Mouse (Mus musculus) left cerebral cortex, postnatal 36 days (tissue): ENCODE results near the gene Zfp105. TPM values are rescaled to one million over a fixed set of nuclear protein-coding genes. Genes with fewer than 3 reads are reported as not detected.

Source experiments
- DNase-seq, 2 experiments: peaks; one replicate each; pipeline ENCODE4 v3.0.0; 2021 to 2022; ENCODE audit warnings: low spot score in 2 of 2, mixed read lengths in 1 of 2
- intact Hi-C: fragments of 180-260 bp; cut with DNase I; formaldehyde crosslinking; loops from one replicate; pipeline ENCODE4 v1.15.1; 2025
- total RNA-seq, 2 experiments: library from RNA; stranded (reverse); gene quantifications; 2 replicates each; pipeline ENCODE4 v1.2.3; 2021

The Zfp105 gene
- total RNA-seq, result 1 to 10 TPM; 7.2 to 8.7 TPM

DNA sequence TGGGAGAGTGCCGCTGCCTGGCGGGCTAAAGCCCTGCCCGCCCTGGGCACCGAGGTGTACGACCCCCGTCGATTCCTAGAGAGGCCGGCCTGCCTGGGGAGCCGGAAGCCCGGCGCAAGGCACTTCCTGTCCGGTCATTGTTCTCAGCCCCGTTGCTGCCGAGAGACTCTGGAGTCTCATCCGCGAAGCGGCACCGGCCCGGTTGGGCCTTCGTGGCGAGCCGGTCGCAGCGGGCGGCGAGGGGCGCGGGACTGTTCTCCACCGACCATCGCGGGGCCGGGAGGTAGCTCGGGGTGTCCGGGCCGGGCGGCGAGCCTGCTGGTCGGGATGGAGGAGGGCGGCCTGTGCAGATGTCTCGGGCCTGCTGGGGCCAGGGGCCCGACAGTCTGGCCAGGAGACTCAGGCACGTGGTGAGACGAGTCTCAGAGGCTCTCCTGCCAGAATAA lies at the start of gene Zfp105:
TSS of gene Zfp105 (plus strand) at position 137 of the 446 bp plus-strand sequence.
- peak; percentile 68 to 74 for DNase-seq
- intact Hi-C loops, result no loop called here

DNA sequence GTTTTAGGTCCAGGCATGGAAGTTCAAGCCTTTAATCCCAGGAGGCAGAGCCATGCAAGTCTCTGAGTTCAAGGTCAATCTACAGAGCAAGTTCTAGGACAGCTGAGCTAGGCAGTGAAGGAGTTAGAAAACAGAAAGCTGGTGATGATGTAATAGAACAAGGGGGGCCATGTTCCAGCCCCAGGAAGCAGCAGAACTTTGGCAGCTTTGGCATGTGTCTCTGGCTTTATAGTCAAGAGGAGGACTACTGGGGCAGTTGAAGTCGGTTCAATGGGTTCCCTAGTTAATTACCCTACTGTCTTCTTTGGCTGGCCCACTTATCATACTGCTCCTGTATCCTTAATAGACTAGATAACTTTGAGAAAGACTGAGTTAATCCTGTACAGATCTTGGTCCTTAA lies 48.2 kb upstream of the Zfp105 start:
- no peak for DNase-seq
- intact Hi-C loops, result no loop called here

DNA sequence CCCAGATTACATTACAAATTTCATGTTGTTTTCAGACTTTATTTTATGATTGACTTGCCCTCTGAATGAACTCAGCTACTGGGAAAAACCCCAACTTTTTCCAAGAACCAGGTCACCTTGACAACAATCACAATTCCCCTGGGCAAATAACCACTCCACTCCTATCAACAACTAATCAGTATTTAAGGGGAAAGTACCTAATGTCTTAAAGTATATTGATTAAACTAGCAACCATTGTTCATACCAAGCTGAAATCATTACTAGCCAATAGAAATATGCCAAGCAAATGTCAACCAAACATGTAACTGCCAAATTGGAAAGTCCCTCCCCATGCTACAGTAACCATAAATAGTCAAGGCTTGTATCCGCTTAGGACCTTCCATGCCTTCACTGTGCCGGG lies 47.7 kb upstream of the Zfp105 start:
- no peak for DNase-seq
- intact Hi-C loops, result no loop called here

DNA sequence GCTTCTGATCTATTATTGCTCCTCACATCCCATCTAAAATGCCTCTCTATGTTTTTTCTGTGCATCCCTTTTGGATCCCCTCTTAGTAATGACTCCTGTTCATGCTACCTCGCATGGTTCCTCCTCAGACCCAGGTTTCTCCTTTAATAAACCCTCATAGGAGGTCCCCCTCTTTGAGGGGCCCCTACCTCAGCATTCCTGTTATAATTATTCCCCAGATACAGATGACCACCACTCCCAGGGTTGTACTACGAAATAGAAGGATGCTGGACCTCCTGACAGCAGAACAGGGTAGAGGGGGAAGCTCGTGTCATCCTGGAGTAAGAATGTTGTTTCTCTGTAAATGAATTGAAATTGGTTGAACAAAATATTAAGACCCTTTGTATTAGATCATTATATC lies 37.5 kb upstream of the Zfp105 start, which contains the start of gene Zkscan7:
TSS of gene Zkscan7 (plus strand) at position 301 of the 400 bp plus-strand sequence.
- intact Hi-C loops, result no loop called here
- DNase-seq, result no peak

DNA sequence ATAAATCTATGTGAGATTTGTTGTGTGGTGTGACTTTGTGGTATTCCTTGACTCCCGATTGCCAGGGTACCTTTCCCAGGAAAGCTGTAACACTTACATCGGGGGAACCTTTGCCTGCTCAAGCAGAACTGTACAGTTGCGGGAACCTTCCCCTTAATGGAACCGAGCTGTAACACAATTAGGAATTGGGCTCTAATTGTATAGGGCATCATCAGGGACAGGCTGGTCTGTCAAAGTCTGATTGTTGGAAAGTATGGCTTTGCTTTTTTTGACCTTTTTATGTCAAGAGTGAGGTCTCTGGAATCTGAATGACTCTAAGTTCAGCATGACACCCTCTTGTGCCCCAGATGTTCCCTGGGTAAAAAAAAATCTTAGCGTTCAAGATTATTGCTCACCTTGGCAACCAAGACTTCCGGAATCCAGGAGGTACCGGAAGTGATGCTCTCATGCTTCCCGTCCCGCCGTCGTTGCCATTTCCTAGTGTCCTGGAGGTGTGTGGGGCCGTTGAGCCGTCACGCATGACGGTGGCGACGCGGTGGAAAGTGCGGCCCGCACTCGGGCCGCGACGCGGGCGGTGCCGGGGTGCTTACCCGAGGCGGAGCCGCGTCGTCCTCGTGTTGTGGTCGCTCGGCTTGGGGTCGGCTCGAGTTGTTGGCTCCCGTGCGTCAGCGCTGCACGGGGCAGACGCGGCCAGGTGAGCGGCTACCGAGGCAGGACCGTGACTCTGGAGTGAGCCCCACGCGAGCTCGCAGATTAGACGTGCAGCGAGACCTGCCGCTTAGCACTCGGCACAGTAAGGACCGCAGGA lies 36.3 kb upstream of the Zfp105 start:
- DNase-seq, result peak; percentile 63 to 66
- intact Hi-C loops, result no loop called here

DNA sequence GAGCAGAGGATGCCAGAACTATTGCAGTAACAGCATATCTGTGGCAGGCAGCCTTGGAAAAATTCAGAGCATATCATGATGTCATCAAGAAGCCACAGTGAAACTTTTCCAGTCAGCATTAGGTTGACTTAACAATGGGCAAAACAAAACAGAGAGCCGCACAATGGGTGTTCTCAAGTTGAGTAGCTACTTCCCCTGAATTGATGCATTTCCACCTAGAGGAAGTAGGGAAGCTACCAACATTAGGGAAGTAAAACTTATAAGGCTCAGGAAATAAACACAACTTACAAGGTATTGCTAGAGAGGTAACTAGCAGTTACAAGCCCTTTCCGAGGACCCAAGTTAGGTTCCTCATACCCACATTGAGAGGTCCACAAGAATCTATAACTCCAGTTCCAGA lies 21.8 kb upstream of the Zfp105 start:
- intact Hi-C loops, result no loop called here
- no peak for DNase-seq

DNA sequence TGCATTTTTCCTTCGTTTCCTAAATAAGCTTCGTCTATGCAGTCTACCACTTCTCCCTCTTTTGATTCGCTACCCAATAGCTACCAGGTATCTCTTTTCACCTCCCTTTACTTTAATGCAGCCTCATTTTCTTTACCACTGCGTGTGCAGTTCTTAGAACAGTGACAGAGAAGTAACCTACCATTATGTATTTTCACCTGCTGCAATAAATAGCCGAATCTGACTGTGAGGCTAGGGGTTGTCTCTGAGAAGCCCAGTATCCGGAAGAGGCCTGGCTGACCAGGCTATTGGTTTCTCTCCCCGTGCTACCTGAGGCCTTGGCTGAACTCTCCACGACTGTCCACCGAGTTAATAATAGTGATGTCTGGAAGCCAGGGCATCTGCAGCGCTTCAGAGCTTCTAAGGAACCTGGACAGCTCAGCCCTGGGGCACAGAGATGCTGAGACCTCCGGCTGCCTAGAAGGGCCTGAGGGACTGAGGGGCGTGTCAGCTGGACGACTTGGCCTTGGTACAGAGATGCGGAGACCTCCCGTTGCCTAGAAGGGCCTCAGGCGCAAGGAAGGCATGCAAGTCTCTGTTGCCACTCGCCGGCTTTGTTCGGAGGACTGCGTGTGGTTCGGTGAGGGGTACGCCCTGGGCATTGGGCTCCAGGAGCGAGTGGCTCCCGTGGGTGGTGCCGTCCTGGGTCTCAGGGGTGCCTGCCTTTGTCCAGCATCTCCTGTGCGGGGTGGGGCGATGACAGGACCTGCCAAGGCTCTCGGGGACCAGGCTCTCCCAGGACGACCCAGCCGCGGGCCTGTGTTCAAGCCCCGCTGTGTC lies 19.9 kb upstream of the Zfp105 start:
- intact Hi-C loops, result no loop called here
- peak; percentile 24 to 37 for DNase-seq

DNA sequence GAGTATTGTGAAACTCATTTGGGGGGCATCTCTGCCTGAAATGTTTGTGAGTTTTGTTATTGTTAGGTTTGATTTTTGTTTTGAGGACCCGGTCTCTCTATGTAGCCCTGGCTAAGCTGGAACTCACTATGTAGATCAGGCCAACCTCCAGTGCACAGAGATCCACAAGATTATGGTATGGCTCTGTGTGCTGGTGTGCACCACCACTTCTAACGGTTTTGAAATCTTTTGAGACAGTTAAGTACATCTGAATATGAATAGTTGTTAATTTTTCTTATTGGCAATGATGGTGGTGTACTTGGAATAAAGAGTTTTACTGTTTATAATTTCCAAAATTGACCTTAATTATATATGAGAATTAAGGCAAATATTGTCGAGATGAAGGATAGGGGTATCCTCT lies 436 bp upstream of the Zfp105 start:
- intact Hi-C loops, result no loop called here
- DNase-seq, result no peak

DNA sequence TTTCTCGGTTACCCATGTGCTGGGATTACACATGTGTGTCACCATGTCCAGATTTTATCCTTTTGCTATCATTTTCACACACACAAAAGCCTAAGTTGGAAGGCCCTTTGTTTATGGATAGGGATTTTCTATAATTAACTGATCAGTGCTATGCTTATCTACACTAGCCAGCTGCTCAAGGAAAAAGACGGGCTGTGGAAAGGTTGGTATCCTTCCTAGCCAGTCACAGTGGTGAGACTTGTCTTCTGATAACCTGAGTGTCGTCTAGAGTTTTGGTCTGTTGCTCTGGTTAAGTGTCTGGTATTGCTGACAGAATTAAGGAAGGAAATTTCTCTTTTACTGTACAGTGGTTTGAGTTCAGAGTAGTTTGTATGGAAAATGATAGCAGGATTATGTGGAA lies 6.0 kb downstream of the Zfp105 start:
- intact Hi-C loops, result no loop called here
- no peak for DNase-seq

DNA sequence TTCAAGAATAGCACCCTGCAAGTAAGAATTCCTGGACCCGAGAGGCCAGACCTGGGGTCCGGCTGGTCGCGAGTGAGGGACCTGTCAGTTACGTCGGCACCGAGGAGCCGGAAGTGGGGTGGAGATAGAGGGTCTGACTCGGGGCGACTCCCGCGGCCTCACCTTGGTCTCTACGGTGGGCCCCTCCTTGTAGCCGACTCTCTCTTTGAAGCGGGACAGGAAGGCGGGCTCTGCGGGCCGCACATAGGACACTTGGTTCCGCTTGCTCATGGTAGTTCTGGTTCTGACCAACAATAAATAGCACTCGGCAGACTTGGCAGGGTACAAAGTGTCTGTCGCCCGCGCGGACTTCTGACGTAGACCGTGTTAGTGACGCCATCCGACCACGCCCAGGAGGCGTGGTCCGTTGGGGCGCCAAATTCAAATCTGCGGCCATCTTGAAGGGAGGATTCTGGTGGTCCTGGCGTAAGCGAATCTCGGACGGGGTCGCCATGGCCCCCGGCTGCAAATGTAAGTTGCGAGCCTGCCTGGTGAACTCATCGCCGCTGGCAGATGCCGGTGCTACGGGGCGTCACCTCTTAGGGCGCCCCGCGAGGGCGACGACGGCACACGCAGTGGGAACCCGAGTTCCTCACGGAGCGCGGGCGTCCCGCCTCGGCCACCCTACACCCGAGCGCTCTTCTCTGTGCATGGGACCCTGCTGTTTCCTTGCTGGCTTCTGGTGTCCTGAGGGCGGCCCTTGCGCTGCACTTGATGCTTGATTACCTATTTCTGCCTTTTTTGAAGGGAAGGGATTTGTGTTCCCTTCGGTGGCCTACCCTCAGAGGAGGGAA lies 28.0 kb downstream of the Zfp105 start, which contains the start of the genes 1110059G10Rik and Kif15:
TSS of gene 1110059G10Rik (minus strand) at position 358 of the 833 bp plus-strand sequence.
TSS of gene Kif15 (plus strand) at position 404 of the 833 bp plus-strand sequence.
- intact Hi-C loops, result loop anchor here (5.0 kb wide), 1 partner anchor 71 kb away; the partner anchor contains the start of gene Tmem42
- DNase-seq, result peak; percentile 93 to 95

Other genes with a start within 250 kb of the Zfp105 start
- gene Topaz1, start 175.7 kb upstream of the Zfp105 start, total RNA-seq, result not detected
- gene Tcaim, start 117.5 kb upstream of the Zfp105 start, total RNA-seq, result 10 to 100 TPM; 16.2 to 16.8 TPM
- not detected for gene Gm35549, start 79.0 kb upstream of the Zfp105 start, total RNA-seq
- 100 to 1,000 TPM; 135 to 167 TPM for gene Zfp445, start 57.1 kb upstream of the Zfp105 start, total RNA-seq
- 1 to 10 TPM; 3.5 to 5.5 TPM for gene Zkscan7, start 37.4 kb upstream of the Zfp105 start, total RNA-seq
- gene 1110059G10Rik, start 27.9 kb downstream of the Zfp105 start, total RNA-seq, result 10 to 100 TPM; 20.8 to 22.0 TPM
- gene Kif15, start 28.0 kb downstream of the Zfp105 start, total RNA-seq, result 1 to 10 TPM; 1.2 TPM
- gene Tmem42, start 98.3 kb downstream of the Zfp105 start, total RNA-seq, result 10 to 100 TPM; 29.0 to 32.3 TPM
- 1 to 10 TPM in 1 of 2 experiments, under 1 TPM in 1; 0.54 to 2.9 TPM for gene Tgm4, start 111.7 kb downstream of the Zfp105 start, total RNA-seq
- 10 to 100 TPM; 59.8 to 77.8 TPM for gene Zdhhc3, start 190.1 kb downstream of the Zfp105 start, total RNA-seq
- gene Exosc7, start 190.1 kb downstream of the Zfp105 start, total RNA-seq, result 10 to 100 TPM; 37.2 to 41.7 TPM
- 1 to 10 TPM; 3.5 to 4.0 TPM for gene Clec3b, start 227.9 kb downstream of the Zfp105 start, total RNA-seq